Mouse (Mus musculus): ENCODE data around the gene Txndc17.

Gene Txndc17

GRCm38 (mm10) chr11:72221278-72221677 lies 13.9 kb downstream of the Txndc17 start:
- DNase-seq (ENCODE audit: inconsistent age in 2 of 2, low spot score in 1 of 2): peak; percentile 52 to 83

- no peak for DNase-seq (ENCODE audit: inconsistent age in 2 of 2, low spot score in 1 of 2)
Measured at GRCm38 (mm10) chr11:72223414-72223813, 16.1 kb downstream of the Txndc17 start.

- peak; percentile 57 to 91 for DNase-seq (ENCODE audit: inconsistent age in 2 of 2, low spot score in 1 of 2)
Measured at GRCm38 (mm10) chr11:72224865-72225264, 17.5 kb downstream of the Txndc17 start.

GRCm38 (mm10) chr11:72226020-72226791 lies 18.9 kb downstream of the Txndc17 start:
- DNase-seq (ENCODE audit: inconsistent age in 2 of 2, low spot score in 1 of 2): no peak

- no peak for DNase-seq (ENCODE audit: inconsistent age in 2 of 2, low spot score in 1 of 2)
Measured at GRCm38 (mm10) chr11:72226901-72227300, 19.6 kb downstream of the Txndc17 start.

GRCm38 (mm10) chr11:72228513-72228912 lies 21.2 kb downstream of the Txndc17 start:
- no peak for DNase-seq (ENCODE audit: inconsistent age in 2 of 2, low spot score in 1 of 2)

- no peak for DNase-seq (ENCODE audit: inconsistent age in 2 of 2, low spot score in 1 of 2)
Measured at GRCm38 (mm10) chr11:72232068-72232467, 24.7 kb downstream of the Txndc17 start.

- no peak for DNase-seq (ENCODE audit: inconsistent age in 2 of 2, low spot score in 1 of 2)
Measured at GRCm38 (mm10) chr11:72232991-72233390, 25.6 kb downstream of the Txndc17 start.

- no peak for DNase-seq (ENCODE audit: inconsistent age in 2 of 2, low spot score in 1 of 2)
Measured at GRCm38 (mm10) chr11:72234013-72234412, 26.7 kb downstream of the Txndc17 start.

- no peak for DNase-seq (ENCODE audit: inconsistent age in 2 of 2, low spot score in 1 of 2)
Measured at GRCm38 (mm10) chr11:72240062-72240860, 32.9 kb downstream of the Txndc17 start.

GRCm38 (mm10) chr11:72245196-72245753 lies 37.9 kb downstream of the Txndc17 start:
- no peak for DNase-seq (ENCODE audit: inconsistent age in 2 of 2, low spot score in 1 of 2)

- no peak for DNase-seq (ENCODE audit: inconsistent age in 2 of 2, low spot score in 1 of 2)
Measured at GRCm38 (mm10) chr11:72255629-72256028, 48.3 kb downstream of the Txndc17 start.

GRCm38 (mm10) chr11:72256441-72256840 lies 49.1 kb downstream of the Txndc17 start:
- DNase-seq (ENCODE audit: inconsistent age in 2 of 2, low spot score in 1 of 2): no peak

All from adrenal gland, adult (tissue).